Mouse (Mus musculus) MEL (cell line): ENCODE measurements at regions not wholly inside any gene's neighbourhood (a gene's known extent, or its start where the extent isn't known, plus 50 kb on each side); places are given as distances from the start of the nearest gene placed in this dataset.

Experiments used
- DNase-seq: peaks from one replicate; pipeline ENCODE4 v3.0.0; 2011; ENCODE audit warnings: low read depth, low spot score
- H3K27ac ChIP-seq: 2 replicates; pipeline ENCODE4 v1.5.1; 2012; ENCODE audit warnings: low read depth, mild to moderate bottlenecking, control low read depth, low read length, moderate library complexity; ENCODE audit not compliant: control insufficient read depth
- H3K27me3 ChIP-seq, 2 experiments: fragments of 150-350 bp in 1 of 2; sonication (generic) in 1 of 2; 2 replicates each; pipeline ENCODE4 v1.6.1; 2012; ENCODE audit warnings: low read length in 2 of 2, mild to moderate bottlenecking in 2 of 2, improper control_type of control experiment in 1 of 2, moderate library complexity in 1 of 2; ENCODE audit not compliant: insufficient read depth in 2 of 2, control insufficient read depth in 1 of 2
- H3K36me3 ChIP-seq, 2 experiments: 2 replicates each; pipeline ENCODE4 v1.6.1; 2012 to 2014; ENCODE audit warnings: low read length in 2 of 2, improper control_type of control experiment in 1 of 2, inconsistent platforms in 1 of 2, mild to moderate bottlenecking in 1 of 2; ENCODE audit not compliant: insufficient read depth in 2 of 2, control insufficient read depth in 1 of 2
- H3K4me1 ChIP-seq, 2 experiments: fragments of 150-350 bp in 1 of 2; sonication (generic) in 1 of 2; 2 replicates each; pipeline ENCODE4 v1.6.1; 2012; ENCODE audit warnings: low read length in 2 of 2, improper control_type of control experiment in 1 of 2, mild to moderate bottlenecking in 1 of 2; ENCODE audit not compliant: insufficient read depth in 2 of 2, control insufficient read depth in 1 of 2
- H3K4me3 ChIP-seq, 2 experiments: fragments of 150-350 bp in 1 of 2; sonication (generic) in 1 of 2; 2 replicates each; pipeline ENCODE4 v1.5.1; 2012; ENCODE audit warnings: low read depth in 2 of 2, low read length in 2 of 2, mild to moderate bottlenecking in 2 of 2, moderate library complexity in 2 of 2, control low read depth in 1 of 2, improper control_type of control experiment in 1 of 2; ENCODE audit not compliant: control insufficient read depth in 1 of 2, insufficient read depth in 1 of 2
- H3K79me2 ChIP-seq: 2 replicates; pipeline ENCODE4 v1.6.1; 2012; ENCODE audit warnings: mild to moderate bottlenecking, low read length, moderate library complexity; ENCODE audit not compliant: control insufficient read depth, poor library complexity, insufficient read depth
- H3K9ac ChIP-seq: 2 replicates; pipeline ENCODE4 v1.6.1; 2012; ENCODE audit warnings: low read depth, mild to moderate bottlenecking, control low read depth, low read length, moderate library complexity; ENCODE audit not compliant: control insufficient read depth, poor library complexity, severe bottlenecking
- H3K9me3 ChIP-seq: fragments of 150-350 bp; sonication (generic); replicated peaks from 2 replicates; pipeline ENCODE4 v1.6.1; 2012; ENCODE audit warnings: mild to moderate bottlenecking, low read length, improper control_type of control experiment, moderate library complexity; ENCODE audit not compliant: insufficient read depth
- BHLHE40 ChIP-seq: IDR thresholded peaks from 2 replicates; pipeline ENCODE4 v1.6.1; 2012; ENCODE audit warnings: low read depth, mild to moderate bottlenecking, inconsistent platforms, low read length, improper control_type of control experiment, borderline replicate concordance
- CHD1 ChIP-seq: IDR thresholded peaks from 2 replicates; pipeline ENCODE4 v1.6.1; 2012; ENCODE audit warnings: low read depth, mild to moderate bottlenecking, inconsistent platforms, low read length, improper control_type of control experiment
- CHD2 ChIP-seq: IDR thresholded peaks from 2 replicates; pipeline ENCODE4 v1.6.1; 2011; ENCODE audit warnings: low read length, improper control_type of control experiment
- CTCF ChIP-seq, 3 experiments: IDR thresholded peaks in 2 of 3; conservative IDR thresholded peaks in 1 of 3; 2 replicates each; pipeline ENCODE4 v1.5.1; 2011 to 2012; ENCODE audit warnings: low read length in 3 of 3, low read depth in 2 of 3, mild to moderate bottlenecking in 2 of 3, improper control_type of control experiment in 1 of 3, inconsistent platforms in 1 of 3, mixed read lengths in 1 of 3, moderate library complexity in 1 of 3; ENCODE audit not compliant: control insufficient read depth in 1 of 3, insufficient read depth in 1 of 3, poor library complexity in 1 of 3, severe bottlenecking in 1 of 3
- GABPA ChIP-seq: IDR thresholded peaks from 2 replicates; pipeline ENCODE4 v1.6.1; 2012; ENCODE audit warnings: low read depth, mild to moderate bottlenecking, inconsistent platforms, low read length, improper control_type of control experiment, moderate library complexity
- GATA1 ChIP-seq: IDR thresholded peaks from 2 replicates; pipeline ENCODE4 v1.6.1; 2011; ENCODE audit warnings: low read depth, low read length, improper control_type of control experiment
- HCFC1 ChIP-seq: IDR thresholded peaks from 2 replicates; pipeline ENCODE4 v1.6.1; 2012; ENCODE audit warnings: low read depth, mild to moderate bottlenecking, inconsistent platforms, low read length, improper control_type of control experiment, moderate library complexity
- KAT2A ChIP-seq: conservative IDR thresholded peaks from 2 replicates; pipeline ENCODE4 v1.6.1; 2012; ENCODE audit warnings: low read depth, low read length, improper control_type of control experiment, inconsistent platforms
- MYC ChIP-seq: IDR thresholded peaks from 2 replicates; pipeline ENCODE4 v1.6.1; 2011; ENCODE audit warnings: low read depth, mild to moderate bottlenecking, low read length, improper control_type of control experiment, moderate library complexity
- NELFE ChIP-seq: IDR thresholded peaks from 2 replicates; pipeline ENCODE4 v1.6.1; 2011; ENCODE audit warnings: low read depth, low read length, improper control_type of control experiment
- NRF1 ChIP-seq: IDR thresholded peaks from 2 replicates; pipeline ENCODE4 v1.6.1; 2014; ENCODE audit warnings: low read depth, mild to moderate bottlenecking, inconsistent platforms, low read length, improper control_type of control experiment, moderate library complexity; ENCODE audit not compliant: poor library complexity, insufficient read depth, severe bottlenecking
- POLR2A ChIP-seq, 2 experiments: IDR thresholded peaks; 2 replicates each; pipeline ENCODE4 v1.6.1; 2011 to 2012; ENCODE audit warnings: low read length in 2 of 2, mild to moderate bottlenecking in 2 of 2, control low read depth in 1 of 2, improper control_type of control experiment in 1 of 2, low read depth in 1 of 2, moderate library complexity in 1 of 2; ENCODE audit not compliant: control insufficient read depth in 1 of 2, insufficient read depth in 1 of 2, poor library complexity in 1 of 2
- POLR2AphosphoS5 ChIP-seq: IDR thresholded peaks from 2 replicates; pipeline ENCODE4 v1.6.1; 2012; ENCODE audit warnings: low read depth, borderline replicate concordance, mild to moderate bottlenecking, inconsistent platforms, low read length, moderate library complexity, mixed read lengths
- RAD21 ChIP-seq: IDR thresholded peaks from 2 replicates; pipeline ENCODE4 v1.6.1; 2011; ENCODE audit warnings: mild to moderate bottlenecking, low read depth, low read length, improper control_type of control experiment
- RCOR1 ChIP-seq: IDR thresholded peaks from 2 replicates; pipeline ENCODE4 v1.6.1; 2012; ENCODE audit warnings: low read depth, mild to moderate bottlenecking, inconsistent platforms, low read length, improper control_type of control experiment
- TAL1 ChIP-seq: IDR thresholded peaks from 2 replicates; pipeline ENCODE4 v1.6.1; 2012; ENCODE audit warnings: mild to moderate bottlenecking, inconsistent platforms, low read length, moderate library complexity, mixed read lengths
- TCF12 ChIP-seq: IDR thresholded peaks from 2 replicates; pipeline ENCODE4 v1.6.1; 2014; ENCODE audit warnings: low read depth, mild to moderate bottlenecking, inconsistent platforms, low read length, improper control_type of control experiment, moderate library complexity
- UBTF ChIP-seq: IDR thresholded peaks from 2 replicates; pipeline ENCODE4 v1.6.1; 2012; ENCODE audit warnings: low read depth, mild to moderate bottlenecking, inconsistent platforms, low read length, improper control_type of control experiment, moderate library complexity, borderline replicate concordance; ENCODE audit not compliant: insufficient read depth
- USF1 ChIP-seq: IDR thresholded peaks from 2 replicates; pipeline ENCODE4 v1.6.1; 2014; ENCODE audit warnings: low read depth, mild to moderate bottlenecking, inconsistent platforms, low read length, improper control_type of control experiment, moderate library complexity
- ZKSCAN1 ChIP-seq: IDR thresholded peaks from 2 replicates; pipeline ENCODE4 v1.6.1; 2012; ENCODE audit warnings: low read depth, mild to moderate bottlenecking, inconsistent platforms, low read length, improper control_type of control experiment, moderate library complexity
- ZNF384 ChIP-seq: IDR thresholded peaks from 2 replicates; pipeline ENCODE4 v1.6.1; 2012; ENCODE audit warnings: low read depth, mild to moderate bottlenecking, inconsistent platforms, low read length, improper control_type of control experiment

- H3K9ac ChIP-seq = no peak overlapping the region
- H3K4me3 ChIP-seq = no peak overlapping the region
- peaks cover 2 to 3% of the 10 kb centered on the region in 2 experiments; a peak in 3 of 4 replicates for H3K27me3 ChIP-seq
- TF ChIP-seq TCF12 = no peak
- no peak for TF ChIP-seq GATA1
- no peak for TF ChIP-seq BHLHE40
- TF ChIP-seq NRF1 = no peak
- no peak for TF ChIP-seq GABPA
- no peak for TF ChIP-seq HCFC1
- no peak for TF ChIP-seq CHD1
- TF ChIP-seq ZKSCAN1 = no peak
- no peak for TF ChIP-seq MYC
- no peak for TF ChIP-seq POLR2AphosphoS5
- H3K4me1 ChIP-seq = no peaks in the 10 kb centered on the region
- no peak for DNase-seq
- no peaks in the 10 kb centered on the region for H3K9me3 ChIP-seq
- no peaks in the 10 kb centered on the region for H3K36me3 ChIP-seq
- no peaks in the 10 kb centered on the region for H3K79me2 ChIP-seq
- H3K27ac ChIP-seq = no peak overlapping the region
Observed at GRCm38 (mm10) chr19:6625574-6625973, 82.7 kb upstream of the Slc22a12 start.

DNA sequence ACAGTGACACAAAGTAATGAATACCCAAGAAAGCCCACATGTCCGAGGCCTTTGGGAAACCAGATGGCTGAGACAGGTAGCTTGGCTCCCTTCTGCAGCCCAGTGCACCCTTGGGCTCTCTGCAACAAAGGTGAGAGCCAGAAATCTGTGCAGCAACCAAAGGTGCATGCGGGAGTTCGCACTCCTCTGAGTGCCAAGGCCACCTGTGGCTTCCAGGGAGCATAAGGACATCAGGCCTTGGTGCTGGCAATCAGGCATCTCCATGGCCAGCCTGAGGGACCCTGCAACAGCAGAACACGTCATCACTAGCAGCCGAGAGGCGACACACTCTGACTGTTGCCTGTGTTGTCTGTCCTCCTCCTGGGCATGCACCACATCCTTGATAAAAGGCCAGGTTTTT is 78.2 kb upstream of the Slc22a12 start:
- H3K4me3 ChIP-seq = no peak overlapping the region
- TF ChIP-seq ZNF384 (no peak), CHD1 (no peak), NELFE (no peak), RCOR1 (no peak), UBTF (no peak), CHD2 (no peak), RAD21 (no peak), USF1 (no peak), POLR2A (IDR thresholded peaks at IDR 0.05; ENCODE audit: control insufficient read depth in 1 of 2, insufficient read depth in 1 of 2, low read depth in 1 of 2, low read length in 2 of 2, poor library complexity in 1 of 2) (no peak), ZKSCAN1 (no peak), CTCF (IDR thresholded peaks at IDR 0.05 in 2 of 3, conservative IDR thresholded peaks at IDR 0.05 in 1 of 3; ENCODE audit: control insufficient read depth in 1 of 3, insufficient read depth in 1 of 3, low read depth in 2 of 3, low read length in 3 of 3, poor library complexity in 1 of 3, severe bottlenecking in 1 of 3) (no peak), TAL1 (no peak), NRF1 (no peak), KAT2A (no peak), BHLHE40 (no peak), GATA1 (no peak)
- no peak for DNase-seq
- no peaks in the 10 kb centered on the region for H3K4me1 ChIP-seq
- no peaks in the 10 kb centered on the region for H3K79me2 ChIP-seq
- H3K9me3 ChIP-seq = no peaks in the 10 kb centered on the region
- peaks cover 2 to 3% of the 10 kb centered on the region in 2 experiments; a peak in 3 of 4 replicates for H3K27me3 ChIP-seq
- H3K27ac ChIP-seq = no peak overlapping the region
- H3K36me3 ChIP-seq = no peaks in the 10 kb centered on the region
- H3K9ac ChIP-seq = no peak overlapping the region
